Mouse (Mus musculus) thymus, adult 2 months (tissue): ENCODE results near the gene Ctdsp1.

Source experiments
- CTCF ChIP-seq: fragments of 200-500 bp; IDR thresholded peaks from 2 replicates; pipeline ENCODE4 v1.5.1; 2012; ENCODE audit warnings: mild to moderate bottlenecking, control low read depth, low read length, moderate library complexity, borderline replicate concordance; ENCODE audit not compliant: control insufficient read depth, poor library complexity, insufficient read depth; ENCODE audit errors: extremely low read depth
- POLR2A ChIP-seq: fragments of 200-500 bp; IDR thresholded peaks from 2 replicates; pipeline ENCODE4 v1.6.1; 2012; ENCODE audit warnings: mild to moderate bottlenecking, low read length, control low read depth, moderate library complexity; ENCODE audit not compliant: control insufficient read depth, poor library complexity, insufficient read depth; ENCODE audit errors: extremely low read depth

GRCm38 (mm10) chr1:74379058-74379504, 12.2 kb upstream of the Ctdsp1 start:
- TF ChIP-seq CTCF (no peak), POLR2A (no peak)
